Comparison of ENCODE assay signal across 9 mouse cellular contexts in genomic region chr14:73502591-73503184, GRCm38 (mm10). TPM values are rescaled to one million over a fixed set of nuclear protein-coding genes. Genes with fewer than 3 reads are reported as not detected.
A peak's percentile ranks its signal among the peaks of the same experiment; 100 is the strongest.
DNase-seq lines count a peak whose midpoint lies in the region; ATAC-seq lines count a peak whose summit lies in the region.
"Had no signal": no experiment of that assay in that cellular context is flagged by ENCODE, and none has a peak within 500 bp of the region (broad histone marks: within the 10 kb centered on the region; RNA-seq: fewer than 3 reads in every experiment).

No protein-coding gene starts in this region.

- intact Hi-C loops in heart, postnatal 36 days (cut with DNase I): loop anchor here (1.0 to 2.0 kb wide), 2 partner anchors 16 to 26 kb away; no protein-coding TSS in a partner anchor

- no peak for DNase-seq in kidney, postnatal 14 days
- DNase-seq in adrenal gland, postnatal 14 days: peak; percentile 59
- peak; percentile 41 to 45 for DNase-seq in heart, postnatal 36 days
- no peak for DNase-seq in thymus, postnatal 36 days
- DNase-seq in spleen, postnatal 36 days (ENCODE audit: low spot score in 2 of 2): no peak

- H3K4me1 ChIP-seq in kidney, embryonic 16.5 days (ENCODE audit: insufficient read depth, low read length): peaks cover 6% of the 10 kb centered on the region; the same call in 1 of the 2 replicates
- peaks cover 14% of the 10 kb centered on the region for H3K4me1 ChIP-seq in embryonic facial prominence, embryonic 15.5 days
- peaks cover 8% of the 10 kb centered on the region; the same call in 1 of the 2 replicates for H3K4me1 ChIP-seq in midbrain, embryonic 12.5 days

- H3K36me3 ChIP-seq in kidney, embryonic 16.5 days (ENCODE audit: insufficient read depth, low read length): no peaks in the 10 kb centered on the region
- no peaks in the 10 kb centered on the region for H3K36me3 ChIP-seq in embryonic facial prominence, embryonic 15.5 days
- H3K36me3 ChIP-seq in midbrain, embryonic 12.5 days: no peaks in the 10 kb centered on the region

- no peaks in the 10 kb centered on the region for H3K27me3 ChIP-seq in kidney, embryonic 16.5 days (ENCODE audit: insufficient read depth, low read length)
- H3K27me3 ChIP-seq in embryonic facial prominence, embryonic 15.5 days: no peaks in the 10 kb centered on the region
- H3K27me3 ChIP-seq in midbrain, embryonic 12.5 days: no peaks in the 10 kb centered on the region; the same call in 1 of the 2 replicates

- no peak overlapping the region for H3K4me2 ChIP-seq in kidney, embryonic 16.5 days (replicated peaks; ENCODE audit: low read depth, low read length)
- H3K4me2 ChIP-seq in embryonic facial prominence, embryonic 15.5 days (replicated peaks): no peak overlapping the region
- no peak overlapping the region for H3K4me2 ChIP-seq in midbrain, embryonic 12.5 days (replicated peaks)

- H3K27ac ChIP-seq in kidney, embryonic 16.5 days (ENCODE audit: low read length): peak overlapping the region; percentile 45; the same call in 1 of the 2 replicates
- H3K27ac ChIP-seq in embryonic facial prominence, embryonic 15.5 days (replicated peaks): peak overlapping the region; percentile 31; the same call in 1 of the 2 replicates
- H3K27ac ChIP-seq in midbrain, embryonic 12.5 days (replicated peaks): peak overlapping the region; percentile 63; the same call in 1 of the 2 replicates

- H3K4me3 ChIP-seq in kidney, embryonic 16.5 days (ENCODE audit: low read length): no peak overlapping the region
- H3K4me3 ChIP-seq in embryonic facial prominence, embryonic 15.5 days (replicated peaks): no peak overlapping the region
- no peak overlapping the region for H3K4me3 ChIP-seq in midbrain, embryonic 12.5 days
- H3K4me3 ChIP-seq: erythroblast, embryonic 14.5 days had no signal

- no peaks in the 10 kb centered on the region for H3K9me3 ChIP-seq in kidney, embryonic 16.5 days (ENCODE audit: low read length)
- no peaks in the 10 kb centered on the region for H3K9me3 ChIP-seq in embryonic facial prominence, embryonic 15.5 days (replicated peaks)
- no peaks in the 10 kb centered on the region for H3K9me3 ChIP-seq in midbrain, embryonic 12.5 days

- 20% methylated on average over 7 of the region's 7 CpGs for WGBS in kidney, embryonic 16.5 days
- WGBS in embryonic facial prominence, embryonic 15.5 days: 22% methylated on average over 7 of the region's 7 CpGs
- WGBS in midbrain, embryonic 12.5 days: 46% methylated on average over 7 of the region's 7 CpGs

- peak; percentile 40; the same call in 1 of the 2 replicates for ATAC-seq in kidney, embryonic 16.5 days (ENCODE audit: low FRiP score, low TSS enrichment)
- ATAC-seq in embryonic facial prominence, embryonic 15.5 days (ENCODE audit: insufficient number of reproducible peaks, low FRiP score, low TSS enrichment, low read depth): peak; percentile 69; the same call in 1 of the 2 replicates
- ATAC-seq in midbrain, embryonic 12.5 days (ENCODE audit: low FRiP score, low read depth): peak; percentile 81

- no peak overlapping the region for H3K9ac ChIP-seq in kidney, embryonic 16.5 days (replicated peaks; ENCODE audit: low read length)
- no peak overlapping the region for H3K9ac ChIP-seq in embryonic facial prominence, embryonic 15.5 days
- peak overlapping the region; percentile 20; the same call in 1 of the 2 replicates for H3K9ac ChIP-seq in midbrain, embryonic 12.5 days (replicated peaks)

RNA-seq across cellular contexts. Expression of gene Med4, which starts 7.1 kb away (rescaled TPM):
- polyA plus RNA-seq in kidney, embryonic 16.5 days (2015; fragmentation: Nextera tagmentation; extraction: Ambion mirVana): 93.2 and 94.5 TPM in 2 replicates
- 25.9 and 30.6 TPM in 2 replicates for total RNA-seq in adrenal gland, postnatal 14 days (2021)
- polyA plus RNA-seq in embryonic facial prominence, embryonic 15.5 days (2015; fragmentation: Nextera tagmentation; extraction: Ambion mirVana): 82.8 and 86.7 TPM in 2 replicates
- total RNA-seq in heart, postnatal 36 days (2021): 10 to 100 TPM; 21.4 to 23.9 TPM
- 87.6 and 93.7 TPM in 2 replicates for polyA plus RNA-seq in midbrain, embryonic 12.5 days (2016; fragmentation: Nextera tagmentation; extraction: Ambion mirVana)

RNA-seq across cellular contexts. Expression of gene Sucla2, which starts 22.4 kb away (rescaled TPM):
- 128 and 139 TPM in 2 replicates for polyA plus RNA-seq in kidney, embryonic 16.5 days (2015; fragmentation: Nextera tagmentation; extraction: Ambion mirVana)
- 999 and 1,057 TPM in 2 replicates for total RNA-seq in adrenal gland, postnatal 14 days (2021)
- polyA plus RNA-seq in embryonic facial prominence, embryonic 15.5 days (2015; fragmentation: Nextera tagmentation; extraction: Ambion mirVana): 99.6 and 106 TPM in 2 replicates
- 100 to 1,000 TPM; 830 to 889 TPM for total RNA-seq in heart, postnatal 36 days (2021)
- polyA plus RNA-seq in midbrain, embryonic 12.5 days (2016; fragmentation: Nextera tagmentation; extraction: Ambion mirVana): 94.3 and 98.4 TPM in 2 replicates

RNA-seq across cellular contexts. Expression of gene Nudt15, which starts 45.4 kb away (rescaled TPM):
- polyA plus RNA-seq in kidney, embryonic 16.5 days (2015; fragmentation: Nextera tagmentation; extraction: Ambion mirVana): 8.5 and 9.5 TPM in 2 replicates
- 8.9 and 9.6 TPM in 2 replicates for total RNA-seq in adrenal gland, postnatal 14 days (2021)
- polyA plus RNA-seq in embryonic facial prominence, embryonic 15.5 days (2015; fragmentation: Nextera tagmentation; extraction: Ambion mirVana): 4.5 TPM in 2 replicates
- 1 to 10 TPM; 6.1 to 7.6 TPM for total RNA-seq in heart, postnatal 36 days (2021)
- polyA plus RNA-seq in midbrain, embryonic 12.5 days (2016; fragmentation: Nextera tagmentation; extraction: Ambion mirVana): 9.9 and 11.2 TPM in 2 replicates

Comparison
In these comparisons a context has a peak if more than half of its experiments do, and no peak if none do; other contexts are left out.
1. DNase-seq: peak in adrenal gland, postnatal 14 days (single experiment) and heart, postnatal 36 days (2 of 2); none in kidney, postnatal 14 days (single experiment), thymus, postnatal 36 days (0 of 2) and spleen, postnatal 36 days (0 of 2).
2. Peak in every context shown above with its lines, with median percentiles within 50 percentile points of each other: ATAC-seq and H3K27ac ChIP-seq.